Comparison of ENCODE assay signal across 8 mouse cellular contexts in genomic region chr17:35220156-35220952, GRCm38 (mm10). TPM values are rescaled to one million over a fixed set of nuclear protein-coding genes. Genes with fewer than 3 reads are reported as not detected.
DNase-seq lines count a peak whose midpoint lies in the region; ATAC-seq and TF ChIP-seq lines count a peak whose summit lies in the region.

Gene Gm16181, plus strand, starts transcription at chr17:35220834.

- H3K4me3 ChIP-seq in lung, embryonic 15.5 days = no peak within 1 kb of the TSS
- no peak within 1 kb of the TSS for H3K4me3 ChIP-seq in lung, adult 2 months (replicated peaks; ENCODE audit: extremely low read depth, low read depth, low read length)
- no peak within 1 kb of the TSS for H3K4me3 ChIP-seq in kidney, embryonic 14.5 days (ENCODE audit: low read length)

- H3K36me3 ChIP-seq in lung, embryonic 15.5 days = peaks cover 25% of the 10 kb centered on the region
- peaks cover 25% of the 10 kb centered on the region for H3K36me3 ChIP-seq in kidney, embryonic 14.5 days (ENCODE audit: control insufficient read depth, insufficient read depth, low read length)

- H3K4me1 ChIP-seq in lung, embryonic 15.5 days = peaks cover 21% of the 10 kb centered on the region
- peaks cover 20% of the 10 kb centered on the region for H3K4me1 ChIP-seq in lung, adult 2 months (ENCODE audit: control insufficient read depth, insufficient read depth, low read length)
- no peaks in the 10 kb centered on the region; the same call in 1 of the 2 replicates for H3K4me1 ChIP-seq in kidney, embryonic 14.5 days (ENCODE audit: control insufficient read depth, insufficient read depth, low read length)

- TF ChIP-seq CTCF in lung, adult 2 months (IDR thresholded peaks at IDR 0.05; ENCODE audit: insufficient read depth, low read length) = no peak

- peak within 1 kb of the TSS; percentile 78 for H3K27ac ChIP-seq in lung, embryonic 15.5 days
- peak within 1 kb of the TSS; percentile 51 for H3K27ac ChIP-seq in kidney, embryonic 14.5 days (ENCODE audit: low read depth, low read length)

- TF ChIP-seq POLR2A in lung, adult 2 months (IDR thresholded peaks at IDR 0.05; ENCODE audit: borderline replicate concordance, extremely low read depth, low read depth, low read length) = no peak

- no peak for DNase-seq in lung, adult 2 months
- DNase-seq in gastrocnemius, postnatal 25 days = peak; percentile 56
- no peak for DNase-seq in spleen, postnatal 36 days (ENCODE audit: low spot score in 2 of 2)
- DNase-seq in spleen, postnatal 14 days (ENCODE audit: low spot score in 2 of 2) = no peak

- no peaks in the 10 kb centered on the region for H3K27me3 ChIP-seq in lung, embryonic 15.5 days
- no peaks in the 10 kb centered on the region for H3K27me3 ChIP-seq in kidney, embryonic 14.5 days (ENCODE audit: control insufficient read depth, insufficient read depth, low read length)

- peak; percentile 48; the same call in 1 of the 2 replicates for ATAC-seq in lung, embryonic 15.5 days (ENCODE audit: borderline replicate concordance, extremely low read depth, low FRiP score, low TSS enrichment)
- ATAC-seq in kidney, embryonic 14.5 days (ENCODE audit: low FRiP score, low TSS enrichment) = peak; percentile 41; the same call in 1 of the 2 replicates
- peak; percentile 12; the same call in 1 of the 2 replicates for ATAC-seq in megakaryocyte progenitor cell, adult 5-6 weeks (replicated peaks; ENCODE audit: poor library complexity)
- no peak for ATAC-seq in erythroblast, adult 5-6 weeks (replicated peaks; ENCODE audit: low FRiP score, poor library complexity, severe bottlenecking)

- 62% methylated on average over 28 of the region's 28 CpGs for WGBS in lung, embryonic 15.5 days
- 41% methylated on average over 28 of the region's 28 CpGs for WGBS in lung, adult 2 months
- WGBS in kidney, embryonic 14.5 days = 72% methylated on average over 28 of the region's 28 CpGs

- H3K4me2 ChIP-seq in lung, embryonic 15.5 days = no peak within 1 kb of the TSS
- H3K4me2 ChIP-seq in kidney, embryonic 14.5 days (replicated peaks; ENCODE audit: low read depth, low read length) = no peak within 1 kb of the TSS

- no peak within 1 kb of the TSS for H3K9ac ChIP-seq in lung, embryonic 15.5 days
- no peak within 1 kb of the TSS for H3K9ac ChIP-seq in kidney, embryonic 14.5 days (ENCODE audit: low read depth, low read length)

- no peaks in the 10 kb centered on the region for H3K9me3 ChIP-seq in lung, embryonic 15.5 days
- no peaks in the 10 kb centered on the region for H3K9me3 ChIP-seq in kidney, embryonic 14.5 days (ENCODE audit: control insufficient read depth, low read length)

RNA-seq across cellular contexts. Expression of gene Gm16181, which starts in this region (rescaled TPM):
- polyA plus RNA-seq in lung, embryonic 15.5 days (2015; fragmentation: Nextera tagmentation; extraction: Ambion mirVana) = 0.70 and 0.75 TPM in 2 replicates
- polyA plus RNA-seq in lung, adult 2 months (2012; rRNA removed) = 1.2 TPM in 1 of 2 replicates, not detected in the other
- total RNA-seq in gastrocnemius, postnatal 25 days (2021) = under 1 TPM in 1 of 2 experiments, not detected in 1; 0.70 TPM
- 0.89 TPM in 1 of 2 replicates, not detected in the other for polyA plus RNA-seq in kidney, embryonic 14.5 days (2014; fragmentation: Nextera tagmentation; extraction: Ambion mirVana)
- total RNA-seq in megakaryocyte progenitor cell, adult 5-6 weeks (2015) = not detected in 2 replicates
- not detected in 2 replicates for total RNA-seq in megakaryocyte progenitor cell, adult 5-6 weeks (2017)
- total RNA-seq in erythroblast, adult 5-6 weeks (2015; ENCODE audit: low replicate concordance) = not detected in 2 replicates
- not detected in 2 replicates for total RNA-seq in erythroblast, adult 5-6 weeks (2017; ENCODE audit: low replicate concordance)

Comparison
In these comparisons a context has a peak if more than half of its experiments do, and no peak if none do; other contexts are left out.
1. Peak in ATAC-seq and H3K27ac ChIP-seq in lung, embryonic 15.5 days; RNA of the gene not detected or under 1 TPM.
2. Peak in DNase-seq in gastrocnemius, postnatal 25 days; RNA of the gene not detected or under 1 TPM.
3. Peak in ATAC-seq and H3K27ac ChIP-seq in kidney, embryonic 14.5 days; RNA of the gene not detected or under 1 TPM.
4. Peak in ATAC-seq in megakaryocyte progenitor cell, adult 5-6 weeks; RNA of the gene not detected or under 1 TPM.